Comparison of ENCODE assay signal across 10 mouse cellular contexts in the genomic region with DNA sequence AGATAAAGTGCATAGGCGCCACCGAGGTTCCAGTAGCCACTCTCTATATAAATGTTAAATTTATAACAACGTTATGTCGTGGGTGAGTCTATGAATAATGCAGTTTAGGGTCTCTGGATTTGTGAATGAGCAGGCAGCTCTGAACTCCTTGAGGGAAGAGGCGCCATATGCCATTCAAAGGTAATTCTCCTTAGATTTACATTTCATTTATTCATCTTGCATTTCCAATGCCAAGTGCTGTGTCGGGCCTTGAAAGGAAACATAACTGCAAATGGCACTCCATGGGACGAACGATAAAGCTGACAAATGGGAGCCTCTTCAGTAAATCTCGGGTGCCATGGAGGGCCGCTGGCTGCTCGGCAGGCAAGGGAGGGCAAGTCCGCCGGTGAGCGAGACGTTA.
"Had no signal": no experiment of that assay in that cellular context is flagged by ENCODE, and none has a peak within 500 bp of the region (broad histone marks: within the 10 kb centered on the region; RNA-seq: fewer than 3 reads in every experiment).

No protein-coding gene starts in this region.

- H3K4me1 ChIP-seq: kidney, embryonic 15.5 days had no signal

- H3K27me3 ChIP-seq: limb, embryonic 13.5 days had no signal

- DNase-seq: kidney, adult 2 months; kidney, postnatal 14 days; left cerebral cortex, postnatal 4 days; lung, adult 18-20 months; right cerebral cortex, postnatal 14 days; thymus, postnatal 36 days had no signal

- ATAC-seq: intestine, embryonic 16.5 days had no signal

- H3K9me3 ChIP-seq: kidney, embryonic 15.5 days; limb, embryonic 13.5 days had no signal

- H3K9ac ChIP-seq: kidney, embryonic 15.5 days; limb, embryonic 13.5 days; liver, embryonic 14.5 days had no signal

- H3K4me2 ChIP-seq: kidney, embryonic 15.5 days; limb, embryonic 13.5 days had no signal

- H3K36me3 ChIP-seq: kidney, embryonic 15.5 days; limb, embryonic 13.5 days had no signal

- H3K27ac ChIP-seq: kidney, embryonic 15.5 days; limb, embryonic 13.5 days; liver, embryonic 14.5 days had no signal

- H3K4me3 ChIP-seq: kidney, embryonic 15.5 days; limb, embryonic 13.5 days had no signal
